Mouse (Mus musculus) lung, postnatal 0 days (tissue): ENCODE measurements at regions not wholly inside any gene's neighbourhood (a gene's known extent, or its start where the extent isn't known, plus 50 kb on each side); places are given as distances from the start of the nearest gene placed in this dataset.

Experiments
- CTCF ChIP-seq: IDR thresholded peaks from 2 replicates; pipeline ENCODE4 v1.5.1; 2016; ENCODE audit warnings: antibody characterized with exemption, mild to moderate bottlenecking
- EP300 ChIP-seq: IDR thresholded peaks from 2 replicates; pipeline ENCODE4 v1.6.1; 2016; ENCODE audit warnings: antibody characterized with exemption, mild to moderate bottlenecking, control low read depth

GRCm38 (mm10) chr2:103896814-103897213, 61.0 kb upstream of the Lmo2 start:
- TF ChIP-seq CTCF = peak; percentile 30; the same call in 1 of the 2 replicates
- no peak for TF ChIP-seq EP300
